Mouse (Mus musculus) ES-Bruce4 (cell line): ENCODE results near the gene Col6a6.

ENCODE experiments used
- CTCF ChIP-seq: IDR thresholded peaks from one replicate; pipeline ENCODE4 v1.8.1; 2011; ENCODE audit warnings: low read depth, low read length
- EP300 ChIP-seq: IDR thresholded peaks from 2 replicates; pipeline ENCODE4 v1.6.1; 2011; ENCODE audit warnings: low read depth, low read length; ENCODE audit not compliant: insufficient read depth
- POLR2A ChIP-seq: IDR thresholded peaks from one replicate; pipeline ENCODE4 v1.8.1; 2011; ENCODE audit warnings: low read length; ENCODE audit not compliant: insufficient read depth

DNA sequence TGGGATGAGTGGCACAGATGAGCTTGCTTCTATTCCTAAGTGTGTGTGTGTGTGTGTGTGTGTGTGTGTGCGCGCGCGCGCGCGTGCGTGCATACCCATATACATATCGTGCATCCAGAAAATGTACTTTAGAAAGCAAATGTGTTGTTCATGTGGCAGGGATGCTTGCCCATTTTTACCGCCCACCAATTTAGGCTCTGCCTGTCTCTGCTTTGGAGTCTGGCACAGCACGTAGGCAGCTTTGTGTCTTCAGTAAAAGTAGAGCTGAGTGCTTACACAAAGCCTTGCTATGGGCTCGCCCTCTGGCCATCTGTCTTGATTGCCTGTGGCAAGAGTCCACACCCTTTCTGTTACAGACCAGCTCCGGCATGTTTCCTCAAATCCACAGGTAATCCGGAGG lies 135.5 kb downstream of the Col6a6 start:
- TF ChIP-seq CTCF (no peak), EP300 (0 out of 2 replicates have a peak, but pooled peaks have one; percentile 15), POLR2A (no peak)
